Mouse (Mus musculus) brain, embryonic 14.5 days (tissue): ENCODE results near the gene Fxr2.

Source experiments
- CTCF ChIP-seq: fragments of 200-500 bp; IDR thresholded peaks from 2 replicates; pipeline ENCODE4 v1.5.1; 2012; ENCODE audit warnings: inconsistent platforms, mild to moderate bottlenecking, moderate library complexity, borderline replicate concordance; ENCODE audit not compliant: insufficient read depth, insufficient read length; ENCODE audit errors: extremely low read depth
- POLR2A ChIP-seq: fragments of 200-500 bp; IDR thresholded peaks from 2 replicates; pipeline ENCODE4 v1.6.1; 2012; ENCODE audit warnings: mild to moderate bottlenecking, inconsistent platforms, borderline replicate concordance; ENCODE audit not compliant: poor library complexity, insufficient read depth, insufficient read length, severe bottlenecking; ENCODE audit errors: extremely low read depth

- TF ChIP-seq POLR2A (no peak), CTCF (peak; percentile 9; the same call in 1 of the 2 replicates)
Observed at GRCm38 (mm10) chr11:69695361-69696181, 62.8 kb downstream of the Fxr2 start, which contains the start of the genes Tnfsf12 and Tnfsfm13.
